Mouse (Mus musculus): ENCODE measurements around the gene Canx.

DNA sequence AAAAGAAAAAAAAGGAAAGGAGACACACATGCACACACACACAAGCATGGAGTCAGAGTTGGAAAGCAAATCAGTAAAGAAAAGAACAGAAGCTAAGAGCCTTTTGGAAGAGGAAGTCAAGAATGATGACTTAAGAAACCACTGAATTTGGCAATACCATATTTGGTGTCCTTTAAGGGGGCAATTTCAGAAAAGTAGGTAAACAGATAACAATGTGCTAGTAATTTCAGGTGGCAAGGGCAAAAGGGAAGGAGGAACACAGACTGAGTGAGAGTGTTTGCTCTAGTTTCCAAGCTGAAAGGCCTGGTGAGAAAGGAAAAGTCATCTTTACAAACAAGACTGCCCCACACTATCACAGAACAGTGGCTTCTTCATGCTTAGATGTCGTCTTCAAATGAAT is 39.0 kb downstream of the Canx start:
- TF ChIP-seq MAFK (IDR thresholded peaks at IDR 0.05; ENCODE audit: insufficient replicate concordance, low read length): no peak
- TF ChIP-seq NELFE (IDR thresholded peaks at IDR 0.05; ENCODE audit: low read depth, low read length): no peak
- TF ChIP-seq POLR2A (IDR thresholded peaks at IDR 0.05; ENCODE audit: low read depth, low read length): no peak
- no peak for TF ChIP-seq USF1 (IDR thresholded peaks at IDR 0.05; ENCODE audit: low read depth, low read length)
- no peak for TF ChIP-seq CHD1 (IDR thresholded peaks at IDR 0.05; ENCODE audit: low read depth, low read length)
- no peak for TF ChIP-seq CTCF (conservative IDR thresholded peaks at IDR 0.05 in 1 of 2, IDR thresholded peaks at IDR 0.05 in 1 of 2; ENCODE audit: low read depth in 2 of 2, low read length in 2 of 2)
- no peak for TF ChIP-seq MXI1 (IDR thresholded peaks at IDR 0.05; ENCODE audit: low read depth, low read length)
- no peak for TF ChIP-seq TBP (conservative IDR thresholded peaks at IDR 0.05; ENCODE audit: low read depth, low read length)
- 0 out of 2 replicates have a peak, but pooled peaks have one; percentile 39 for TF ChIP-seq EP300 (IDR thresholded peaks at IDR 0.05; ENCODE audit: low read length)
- TF ChIP-seq MYC (IDR thresholded peaks at IDR 0.05; ENCODE audit: low read depth, low read length): no peak
- TF ChIP-seq ZC3H11A (IDR thresholded peaks at IDR 0.05; ENCODE audit: low read depth, low read length): no peak
- TF ChIP-seq E2F4 (IDR thresholded peaks at IDR 0.05; ENCODE audit: insufficient replicate concordance, low read depth, low read length): no peak
- no peak for TF ChIP-seq POLR2AphosphoS2 (IDR thresholded peaks at IDR 0.05; ENCODE audit: low read depth, low read length)
- no peak for TF ChIP-seq ETS1 (conservative IDR thresholded peaks at IDR 0.05; ENCODE audit: low read depth, low read length)

Measured in CH12.LX (cell line).